Mouse (Mus musculus) megakaryocyte progenitor cell, adult 5-6 weeks (primary cell): ENCODE measurements around the gene 1700013G24Rik. TPM values are rescaled to one million over a fixed set of nuclear protein-coding genes. Genes with fewer than 3 reads are reported as not detected.
"Not testable (repeated sequence)": the region's sequence is repeated elsewhere in the genome, so short reads cannot be mapped to it uniquely, and the experiment has no call there.

Experiments used
- ATAC-seq: replicated peaks from 2 replicates; pipeline ENCODE4 v1.8.0; 2016; ENCODE audit warnings: mild to moderate bottlenecking, moderate TSS enrichment, inconsistent platforms; ENCODE audit not compliant: poor library complexity
- total RNA-seq, 2 experiments: library from RNA; stranded (forward) in 1 of 2; stranded (reverse) in 1 of 2; fragments of 157-497, 149-512 nt in 1 of 2; fragments of 200-1000 nt in 1 of 2; gene quantifications; 2 replicates each; pipeline versions ENCODE4 v1.2.3 to v1.2.4; 2015 to 2017

The 1700013G24Rik gene
- not detected in 2 replicates for total RNA-seq (2015)
- not detected in 2 replicates for total RNA-seq (2017)

- no peak for ATAC-seq
These were observed at the start of gene 1700013G24Rik for GRCm38 (mm10) chr4:137453234-137453767. TSS of gene 1700013G24Rik (plus strand) at chr4:137453284.

GRCm38 (mm10) chr4:137405571-137405970, 47.5 kb upstream of the 1700013G24Rik start:
- no peak for ATAC-seq

GRCm38 (mm10) chr4:137409691-137410090, 43.4 kb upstream of the 1700013G24Rik start, which contains the start of gene Cela3a:
TSS of gene Cela3a (minus strand) at chr4:137409791.
- ATAC-seq = no peak

- not testable (repeated sequence) for ATAC-seq
These were observed 40.8 kb upstream of the 1700013G24Rik start for GRCm38 (mm10) chr4:137412185-137412709.

- ATAC-seq = no peak
These were observed 38.1 kb upstream of the 1700013G24Rik start for GRCm38 (mm10) chr4:137414936-137415335.

- ATAC-seq = peak; percentile 60
These were observed 35.1 kb upstream of the 1700013G24Rik start for GRCm38 (mm10) chr4:137417712-137418564.

GRCm38 (mm10) chr4:137430502-137430901, 22.6 kb upstream of the 1700013G24Rik start, which contains the start of gene Cela3b:
TSS of gene Cela3b (minus strand) at chr4:137430540.
- ATAC-seq = peak; percentile 57

GRCm38 (mm10) chr4:137432700-137433550, 20.2 kb upstream of the 1700013G24Rik start:
- ATAC-seq = not testable (repeated sequence)

- no peak for ATAC-seq
These were observed 16.0 kb upstream of the 1700013G24Rik start for GRCm38 (mm10) chr4:137436979-137437669.

- peak; percentile 96 for ATAC-seq
These were observed 14.2 kb upstream of the 1700013G24Rik start for GRCm38 (mm10) chr4:137438842-137439241.

GRCm38 (mm10) chr4:137441332-137441731, 11.8 kb upstream of the 1700013G24Rik start:
- ATAC-seq = no peak

GRCm38 (mm10) chr4:137443625-137444024, 9.5 kb upstream of the 1700013G24Rik start:
- peak; percentile 55 for ATAC-seq

GRCm38 (mm10) chr4:137445881-137446280, 7.2 kb upstream of the 1700013G24Rik start:
- no peak for ATAC-seq

GRCm38 (mm10) chr4:137447363-137448196, 5.5 kb upstream of the 1700013G24Rik start:
- ATAC-seq = peak; percentile 71

- ATAC-seq = peak; percentile 21; the same call in 1 of the 2 replicates
These were observed 4.9 kb upstream of the 1700013G24Rik start for GRCm38 (mm10) chr4:137448197-137448596.

- no peak for ATAC-seq
These were observed 4.4 kb upstream of the 1700013G24Rik start for GRCm38 (mm10) chr4:137448641-137449040.

- ATAC-seq = peak; percentile 26; the same call in 1 of the 2 replicates
These were observed 4.0 kb upstream of the 1700013G24Rik start for GRCm38 (mm10) chr4:137449132-137449531.

- ATAC-seq = no peak
These were observed 3.4 kb upstream of the 1700013G24Rik start for GRCm38 (mm10) chr4:137449715-137450114.

- no peak for ATAC-seq
These were observed 894 bp upstream of the 1700013G24Rik start for GRCm38 (mm10) chr4:137452190-137452589.
